Mouse (Mus musculus) forebrain, embryonic 12.5 days (tissue): ENCODE results near the gene Tmem126b. TPM values are rescaled to one million over a fixed set of nuclear protein-coding genes. Genes with fewer than 3 reads are reported as not detected.
A peak's percentile ranks its signal among the peaks of the same experiment; 100 is the strongest.

Experiments used
- ATAC-seq: fragments of 200-750 bp; cut with Nextera tagmentation; 2 replicates; pipeline ENCODE4 v1.8.0; 2017; ENCODE audit warnings: moderate TSS enrichment; ENCODE audit not compliant: low FRiP score
- H3K27ac ChIP-seq: fragments of 300-500 bp; sonication (generic); 2 replicates; pipeline ENCODE4 v1.5.1; 2016; ENCODE audit warnings: mild to moderate bottlenecking
- H3K27me3 ChIP-seq: fragments of 300-500 bp; sonication (generic); 2 replicates; pipeline ENCODE4 v1.6.1; 2016; ENCODE audit warnings: mild to moderate bottlenecking
- H3K36me3 ChIP-seq: fragments of 300-500 bp; sonication (generic); replicated peaks from 2 replicates; pipeline ENCODE4 v1.6.1; 2016; ENCODE audit warnings: mild to moderate bottlenecking
- H3K4me1 ChIP-seq: fragments of 300-500 bp; sonication (generic); 2 replicates; pipeline ENCODE4 v1.6.1; 2016
- H3K4me2 ChIP-seq: fragments of 300-500 bp; sonication (generic); 2 replicates; pipeline ENCODE4 v1.6.1; 2016; ENCODE audit warnings: mild to moderate bottlenecking, moderate library complexity
- H3K4me3 ChIP-seq: fragments of 300-500 bp; sonication (generic); replicated peaks from 2 replicates; pipeline ENCODE4 v1.5.1; 2016; ENCODE audit warnings: mild to moderate bottlenecking
- H3K9ac ChIP-seq: fragments of 300-500 bp; sonication (generic); 2 replicates; pipeline ENCODE4 v1.6.1; 2016; ENCODE audit warnings: mild to moderate bottlenecking
- H3K9me3 ChIP-seq: fragments of 300-500 bp; sonication (generic); 2 replicates; pipeline ENCODE4 v1.6.1; 2016
- WGBS: fragments of 180-500 bp; shearing (Covaris S2); methylation state at CpG from one replicate; pipeline ENCODE4 v1.1.7; 2016; 5-methylcytosine and 5-hydroxymethylcytosine counted together
- polyA plus RNA-seq: library from polyadenylated mRNA; unstranded; fragments of >200 nt; fragmentation: Nextera tagmentation; extraction: Ambion mirVana; gene quantifications from 2 replicates; pipeline ENCODE4 v1.2.1, GENCODE M21; 2016

Tmem126b gene
- polyA plus RNA-seq, 1 experiment from 2014 or later = 33.0 TPM

DNA sequence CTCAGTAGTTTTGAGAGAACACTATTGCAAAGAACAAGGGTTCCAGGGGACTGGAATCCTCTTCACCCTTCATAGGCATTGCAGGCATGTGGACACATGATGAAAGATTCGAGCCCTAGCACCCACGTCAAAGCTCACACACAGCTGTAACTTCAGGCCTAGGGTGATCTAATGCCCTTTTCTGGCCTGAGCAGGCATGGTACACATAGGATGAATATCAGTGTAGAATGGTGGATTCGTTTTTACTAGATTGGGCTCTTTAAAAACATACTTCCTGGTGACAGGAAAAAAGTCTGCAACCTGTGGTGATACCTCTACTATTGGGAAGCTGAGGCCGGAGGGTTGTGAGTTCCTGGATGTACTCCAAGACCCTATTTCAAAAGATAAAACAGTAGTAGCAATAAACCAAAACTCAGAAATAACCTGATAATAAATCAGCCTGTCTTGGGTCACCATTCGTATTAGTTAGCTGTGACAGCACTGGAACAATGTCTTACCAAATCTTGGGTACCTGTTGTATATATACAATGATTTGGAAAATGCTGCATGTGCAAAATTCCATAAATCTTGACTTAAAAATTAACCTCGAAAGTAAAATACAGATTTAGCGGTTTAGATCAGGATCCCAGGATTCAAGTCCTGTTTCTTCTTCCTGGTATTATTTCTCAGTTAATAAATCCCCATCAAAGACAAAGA, 19.5 kb downstream of the Tmem126b start:
- Histone ChIP-seq H3K27me3 (peaks cover 8% of the 10 kb centered on the region; the same call in 1 of the 2 replicates), H3K9ac (peak overlapping the region; percentile 70), H3K4me2 (peak overlapping the region; percentile 59), H3K9me3 (no peaks in the 10 kb centered on the region), H3K4me3 (peak overlapping the region; percentile 75), H3K36me3 (peaks cover 26% of the 10 kb centered on the region), H3K4me1 (peaks cover 12% of the 10 kb centered on the region), H3K27ac (peak overlapping the region; percentile 91)
- no peak for ATAC-seq
- WGBS = 35% methylated on average over 7 of the region's 7 CpGs

DNA sequence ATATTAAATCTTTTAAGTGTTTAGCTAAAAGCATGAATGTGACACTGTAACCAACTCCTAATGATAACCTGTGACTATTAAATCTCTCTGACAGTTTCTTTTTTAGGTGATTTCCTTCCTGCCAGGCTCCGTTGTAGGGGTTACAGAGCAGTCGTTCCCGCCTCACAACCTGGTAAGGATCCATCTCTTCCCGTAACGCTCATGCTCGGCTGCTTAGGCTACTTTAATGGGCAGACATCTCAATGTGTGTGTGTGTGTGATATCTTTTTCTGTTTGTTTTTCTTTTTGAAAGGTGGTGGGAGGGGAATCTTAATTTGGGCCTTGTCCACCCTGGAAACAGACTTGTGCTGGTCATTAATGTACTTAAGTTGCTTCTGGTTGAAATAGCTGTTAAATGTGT, 31.6 kb downstream of the Tmem126b start:
- Histone ChIP-seq H3K27ac (no peak overlapping the region), H3K4me1 (peaks cover 5% of the 10 kb centered on the region; the same call in 1 of the 2 replicates), H3K4me2 (peak overlapping the region; percentile 81), H3K27me3 (no peaks in the 10 kb centered on the region; the same call in 1 of the 2 replicates), H3K4me3 (peak overlapping the region; percentile 91), H3K36me3 (peaks cover 7% of the 10 kb centered on the region), H3K9ac (peak overlapping the region; percentile 99), H3K9me3 (no peaks in the 10 kb centered on the region)
- no peak for ATAC-seq
- WGBS = 0% methylated on average over 6 of the region's 6 CpGs

DNA sequence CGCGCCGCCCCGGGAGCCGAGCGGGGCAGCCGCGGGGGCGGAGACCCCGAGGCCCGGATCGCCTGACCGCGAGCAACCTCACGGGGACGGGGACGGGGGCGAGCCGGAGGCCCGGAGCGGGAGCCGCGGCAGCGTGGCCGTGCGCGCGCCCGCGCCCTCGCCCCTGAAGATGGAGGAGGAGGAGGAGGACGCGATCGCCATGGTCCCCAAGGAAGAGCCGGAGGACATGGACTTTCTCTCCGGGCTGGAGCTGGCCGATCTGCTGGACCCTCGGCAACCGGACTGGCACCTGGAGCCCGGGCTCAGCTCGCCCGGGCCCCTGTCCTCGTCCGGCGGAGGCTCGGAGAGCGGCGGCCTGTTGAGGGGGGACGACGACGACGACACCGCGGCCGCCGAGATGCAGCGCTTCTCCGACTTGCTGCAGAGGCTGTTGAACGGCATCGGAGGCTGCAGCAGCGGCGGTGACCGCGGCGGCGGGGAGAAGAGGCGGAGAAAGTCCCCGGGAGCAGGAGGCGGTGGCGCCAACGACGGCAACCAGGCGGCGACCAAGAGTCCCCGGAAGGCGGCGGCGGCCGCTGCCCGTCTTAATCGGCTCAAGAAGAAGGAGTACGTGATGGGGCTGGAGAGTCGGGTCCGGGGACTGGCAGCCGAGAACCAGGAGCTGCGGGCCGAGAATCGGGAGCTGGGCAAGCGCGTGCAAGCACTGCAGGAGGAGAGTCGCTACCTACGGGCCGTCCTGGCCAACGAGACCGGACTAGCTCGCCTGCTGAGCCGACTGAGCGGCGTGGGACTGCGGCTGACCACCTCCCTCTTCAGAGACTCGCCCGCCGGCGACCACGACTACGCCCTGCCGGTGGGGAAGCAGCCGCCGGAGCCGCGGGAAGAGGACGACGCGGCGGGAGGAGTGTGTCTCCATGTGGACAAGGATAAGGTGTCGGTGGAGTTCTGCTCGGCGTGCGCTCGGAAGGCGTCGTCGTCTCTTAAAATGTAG, 32.4 kb downstream of the Tmem126b start:
- peaks cover 4% of the 10 kb centered on the region; the same call in 1 of the 2 replicates for H3K36me3 ChIP-seq
- under 1% methylated on average over 112 of the region's 123 CpGs for WGBS
- H3K4me1 ChIP-seq = peaks cover 5% of the 10 kb centered on the region; the same call in 1 of the 2 replicates
- peak overlapping the region; percentile 81 for H3K4me2 ChIP-seq
- ATAC-seq = peak; percentile 74
- no peaks in the 10 kb centered on the region; the same call in 1 of the 2 replicates for H3K27me3 ChIP-seq
- H3K9ac ChIP-seq = peak overlapping the region; percentile 99
- H3K27ac ChIP-seq = peak overlapping the region; percentile 99
- no peaks in the 10 kb centered on the region for H3K9me3 ChIP-seq
- H3K4me3 ChIP-seq = peak overlapping the region; percentile 91

DNA sequence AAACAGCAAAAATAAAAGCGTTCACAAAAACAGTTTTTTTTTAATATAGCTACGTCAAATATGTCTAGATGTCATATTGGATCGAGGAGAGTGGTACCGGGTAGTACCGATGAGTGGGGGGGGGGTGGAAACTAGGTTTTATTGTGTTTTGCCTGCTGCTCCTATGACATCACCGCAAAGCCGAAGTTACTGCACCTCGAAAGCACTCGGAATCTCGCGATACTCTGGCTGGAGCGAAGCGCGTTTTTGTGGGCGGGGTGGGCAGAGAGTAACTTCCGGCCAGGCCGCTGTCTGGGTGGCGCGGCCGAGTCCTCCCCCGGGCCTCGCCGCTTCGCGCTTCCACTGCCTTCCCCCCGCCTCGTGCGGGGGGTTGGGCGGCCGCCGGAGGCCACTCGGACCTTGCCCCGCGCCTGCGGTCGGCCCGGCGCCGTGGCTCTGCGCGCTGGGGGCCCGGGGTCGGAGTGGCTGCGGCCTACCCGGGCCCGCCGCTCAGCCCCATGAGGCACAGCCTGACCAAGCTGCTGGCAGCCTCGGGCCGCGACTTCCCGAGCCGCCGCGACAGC, 33.2 kb downstream of the Tmem126b start, which contains the start of gene Crebzf:
Gene Crebzf (plus strand): TSS at position 212 of the 563 bp plus-strand sequence.
- H3K4me1 ChIP-seq = peaks cover 5% of the 10 kb centered on the region; the same call in 1 of the 2 replicates
- under 1% methylated on average over 46 of the region's 54 CpGs for WGBS
- H3K9me3 ChIP-seq = no peaks in the 10 kb centered on the region
- no peaks in the 10 kb centered on the region; the same call in 1 of the 2 replicates for H3K27me3 ChIP-seq
- peak within 1 kb of the TSS; percentile 81 for H3K4me2 ChIP-seq
- peak; percentile 96 for ATAC-seq
- peak within 1 kb of the TSS; percentile 99 for H3K27ac ChIP-seq
- H3K9ac ChIP-seq = peak within 1 kb of the TSS; percentile 99
- H3K4me3 ChIP-seq = peak within 1 kb of the TSS; percentile 91
- peaks cover 2% of the 10 kb centered on the region; the same call in 1 of the 2 replicates for H3K36me3 ChIP-seq

DNA sequence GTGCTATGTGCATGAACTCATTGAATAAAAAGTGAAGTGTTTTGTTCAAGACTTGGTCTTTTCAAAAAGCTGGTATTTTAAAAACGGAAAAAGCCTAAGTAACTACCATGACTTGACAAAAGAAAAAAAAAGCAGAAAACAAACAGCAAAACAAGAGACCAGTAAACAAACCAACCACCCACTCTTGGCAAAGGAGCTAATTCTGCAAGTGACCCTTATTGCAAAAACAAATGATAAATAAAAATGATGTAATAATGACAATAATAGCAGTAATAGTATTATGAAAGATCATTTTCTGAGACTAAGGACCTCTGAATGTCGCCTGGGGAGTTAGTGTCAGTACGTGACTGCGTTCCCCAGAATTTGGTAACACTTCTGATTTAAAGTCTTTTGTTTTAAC, 33.7 kb downstream of the Tmem126b start:
- H3K4me1 ChIP-seq = peaks cover 5% of the 10 kb centered on the region; the same call in 1 of the 2 replicates
- H3K4me2 ChIP-seq = peak overlapping the region; percentile 81
- H3K4me3 ChIP-seq = peak overlapping the region; percentile 91
- peak overlapping the region; percentile 99 for H3K27ac ChIP-seq
- peak; percentile 12 for ATAC-seq
- H3K36me3 ChIP-seq = no peaks in the 10 kb centered on the region; the same call in 1 of the 2 replicates
- H3K27me3 ChIP-seq = no peaks in the 10 kb centered on the region; the same call in 1 of the 2 replicates
- peak overlapping the region; percentile 99 for H3K9ac ChIP-seq
- H3K9me3 ChIP-seq = no peaks in the 10 kb centered on the region
- 2% methylated on average over 4 of the region's 4 CpGs for WGBS

DNA sequence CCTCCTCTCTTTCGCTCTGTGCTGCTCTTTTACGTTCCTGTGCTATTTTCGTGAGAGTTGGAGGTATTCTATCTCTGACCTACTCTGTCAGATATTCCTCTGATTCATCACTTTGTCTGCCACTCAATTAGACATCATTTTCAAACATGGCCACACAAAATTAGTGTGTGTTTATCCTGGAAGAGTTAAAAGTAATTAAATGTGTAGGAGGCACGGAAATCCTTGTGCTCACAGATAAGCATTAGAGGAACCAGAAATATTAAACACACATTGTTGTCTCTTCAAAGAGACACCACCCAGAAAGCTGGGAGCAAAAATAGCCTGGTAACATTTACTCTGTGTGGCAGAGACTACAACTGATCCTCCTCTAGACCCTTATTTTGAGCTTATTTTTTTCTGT, 35.8 kb downstream of the Tmem126b start:
- Histone ChIP-seq H3K9ac (no peak overlapping the region), H3K4me3 (no peak overlapping the region), H3K4me1 (peaks cover 5% of the 10 kb centered on the region; the same call in 1 of the 2 replicates), H3K9me3 (no peaks in the 10 kb centered on the region), H3K27me3 (no peaks in the 10 kb centered on the region; the same call in 1 of the 2 replicates), H3K4me2 (no peak overlapping the region), H3K36me3 (no peaks in the 10 kb centered on the region), H3K27ac (no peak overlapping the region)
- ATAC-seq = no peak
- 92% methylated on average over 4 of the region's 4 CpGs for WGBS

DNA sequence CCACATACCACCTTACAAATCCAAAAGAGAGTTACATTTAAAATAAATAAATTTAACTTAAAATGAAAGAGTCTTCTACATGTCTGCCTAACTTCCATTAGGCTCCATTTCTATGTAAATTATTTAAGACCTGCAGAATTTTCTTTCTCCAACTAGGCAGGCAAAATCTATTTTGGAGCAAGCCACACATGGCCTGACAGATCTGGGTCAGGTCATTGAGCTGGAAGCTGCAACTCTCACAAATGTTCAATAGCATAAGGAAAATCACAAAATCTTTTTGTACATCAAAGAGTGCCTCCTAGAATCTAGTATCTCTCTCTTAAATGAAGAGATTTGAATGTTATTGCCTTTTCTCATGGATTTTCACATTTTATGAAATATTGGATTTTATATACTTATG, 43.6 kb downstream of the Tmem126b start:
- H3K4me2 ChIP-seq = no peak overlapping the region
- no peak overlapping the region for H3K9ac ChIP-seq
- no peak overlapping the region for H3K27ac ChIP-seq
- H3K36me3 ChIP-seq = no peaks in the 10 kb centered on the region
- H3K4me3 ChIP-seq = no peak overlapping the region
- no peaks in the 10 kb centered on the region for H3K9me3 ChIP-seq
- H3K27me3 ChIP-seq = no peaks in the 10 kb centered on the region
- ATAC-seq = no peak
- H3K4me1 ChIP-seq = no peaks in the 10 kb centered on the region

DNA sequence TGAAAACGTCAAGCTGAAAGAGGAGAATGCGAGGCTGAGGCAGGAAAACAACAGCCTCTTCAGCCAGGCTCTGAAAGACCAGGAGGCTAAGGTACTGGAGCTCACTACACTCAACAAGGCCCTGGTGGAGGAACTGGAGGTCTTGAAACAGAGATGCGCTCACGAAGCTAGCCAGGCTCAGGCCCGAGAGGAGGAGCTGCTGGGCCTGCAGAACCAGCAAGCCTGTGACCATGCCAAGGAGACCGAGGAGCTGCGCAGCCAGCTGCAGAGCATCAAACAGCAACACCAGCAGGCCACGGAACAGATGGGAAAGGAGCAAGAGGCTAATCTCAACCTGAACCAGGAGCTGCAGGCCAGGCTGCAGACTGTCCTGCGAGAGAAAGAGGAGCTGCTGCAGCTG, 48.8 kb downstream of the Tmem126b start:
- no peak overlapping the region for H3K27ac ChIP-seq
- H3K4me3 ChIP-seq = peak overlapping the region; percentile 35
- peaks cover 9% of the 10 kb centered on the region for H3K4me1 ChIP-seq
- no peak for ATAC-seq
- peak overlapping the region; percentile 55 for H3K4me2 ChIP-seq
- H3K36me3 ChIP-seq = no peaks in the 10 kb centered on the region
- 71% methylated on average over 9 of the region's 9 CpGs for WGBS
- no peaks in the 10 kb centered on the region for H3K9me3 ChIP-seq
- no peak overlapping the region for H3K9ac ChIP-seq
- H3K27me3 ChIP-seq = no peaks in the 10 kb centered on the region

DNA sequence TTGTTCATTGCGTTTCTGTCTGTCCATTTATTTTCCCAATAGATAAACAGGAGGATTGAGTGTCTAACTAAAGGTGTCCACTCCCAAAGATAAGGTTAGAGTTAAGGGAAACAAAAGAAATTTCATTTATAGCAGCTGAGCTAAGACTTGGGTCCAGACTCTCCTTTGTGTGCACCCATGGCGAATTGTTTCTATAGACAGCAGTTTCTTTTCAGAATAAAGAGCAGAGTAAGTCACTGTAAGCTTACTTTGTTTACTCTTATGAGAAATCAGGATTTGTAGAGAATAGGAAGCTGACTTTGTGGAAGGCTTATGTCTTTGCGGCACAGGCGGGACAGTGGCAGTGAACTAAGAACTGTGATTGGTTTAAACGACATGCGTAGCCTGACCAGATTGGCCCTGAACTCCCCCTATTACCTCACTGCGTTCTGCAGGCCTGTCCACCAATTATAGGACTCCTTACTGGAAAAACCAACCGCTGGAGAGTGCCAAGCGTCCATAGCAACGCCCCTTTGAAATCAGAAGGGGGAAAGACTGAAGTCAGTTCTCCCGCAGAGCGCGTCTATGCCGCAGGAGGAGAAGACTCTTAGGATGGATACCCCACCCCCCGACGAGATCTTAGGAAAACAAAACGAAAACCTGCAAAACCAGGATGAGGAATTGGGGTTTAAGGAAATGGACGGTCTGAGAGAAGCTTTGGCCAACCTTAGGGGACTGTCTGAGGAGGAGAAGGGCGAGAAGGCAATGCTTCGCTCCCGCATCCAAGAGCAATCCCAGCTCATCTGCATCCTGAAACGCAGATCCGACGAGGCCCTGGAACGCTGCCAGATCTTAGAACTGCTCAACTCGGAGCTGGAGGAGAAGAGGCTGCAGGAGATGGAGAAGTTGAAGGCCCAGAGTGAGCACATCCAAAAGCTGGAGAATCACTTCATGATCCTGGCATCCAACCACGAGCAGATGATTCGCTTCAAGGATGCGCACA, 49.5 kb downstream of the Tmem126b start, which contains the start of gene Ccdc89:
Gene Ccdc89 (plus strand): TSS at position 558 of the 982 bp plus-strand sequence.
- Histone ChIP-seq H3K9me3 (no peaks in the 10 kb centered on the region), H3K4me2 (peak within 1 kb of the TSS; percentile 55), H3K4me1 (peaks cover 9% of the 10 kb centered on the region), H3K9ac (peak within 1 kb of the TSS; percentile 51), H3K36me3 (no peaks in the 10 kb centered on the region), H3K27me3 (no peaks in the 10 kb centered on the region), H3K4me3 (peak within 1 kb of the TSS; percentile 35), H3K27ac (no peak within 1 kb of the TSS)
- 24% methylated on average over 29 of the region's 29 CpGs for WGBS
- ATAC-seq = peak; percentile 100
